Mouse (Mus musculus): ENCODE measurements around the gene Tcfl5.
A peak's percentile ranks its signal among the peaks of the same experiment; 100 is the strongest.

Tcfl5 gene

DNA sequence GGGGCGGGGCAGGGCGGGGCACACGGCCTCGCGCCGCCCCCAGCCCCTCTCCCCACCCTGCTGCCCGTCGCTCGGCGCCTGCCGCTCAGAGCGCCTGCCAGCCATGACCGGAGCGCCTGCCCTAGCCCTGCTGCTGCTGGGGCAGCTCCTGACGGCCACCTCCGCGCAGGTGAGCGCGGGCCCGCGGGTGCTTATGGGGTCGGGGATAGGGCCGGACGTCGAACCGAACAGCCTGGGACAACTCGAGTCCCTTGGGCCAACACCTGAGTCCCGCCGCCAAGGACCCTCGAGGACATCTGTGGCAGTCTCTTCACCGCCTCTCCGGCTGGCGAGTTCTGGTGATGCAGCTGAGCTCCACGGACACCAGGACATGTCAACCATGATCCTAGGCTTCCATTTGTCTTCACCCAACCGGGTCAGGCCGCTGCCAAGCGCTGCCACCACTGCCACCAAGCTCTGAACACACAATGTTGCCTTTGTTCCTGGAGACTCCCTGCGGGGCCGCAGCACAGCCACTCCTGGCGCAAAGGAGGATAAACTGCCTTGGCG, 44.3 kb downstream of the Tcfl5 start:
- no peak for DNase-seq (ENCODE audit: low spot score in 2 of 2)

DNA sequence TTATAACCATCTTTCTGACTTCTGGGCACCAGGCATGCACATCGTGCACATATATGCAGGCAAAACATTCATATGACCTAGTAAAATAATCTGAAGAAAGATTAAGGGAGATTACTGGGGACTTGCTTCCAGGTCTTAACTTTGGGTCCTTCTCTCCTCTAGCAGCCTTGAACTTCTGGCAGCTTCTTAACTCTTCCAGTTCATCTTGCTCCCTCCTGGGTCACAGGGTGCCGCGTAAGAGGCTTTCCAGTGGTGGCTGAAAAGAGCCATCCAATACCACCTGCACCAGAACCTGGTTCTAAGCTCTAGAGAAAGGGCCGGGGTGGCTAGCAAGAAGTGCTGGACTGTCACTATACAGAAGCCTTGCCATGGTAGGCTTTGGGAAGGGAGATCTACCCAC, 45.0 kb downstream of the Tcfl5 start, which contains the start of gene Col9a3:
Gene Col9a3 (plus strand): TSS at position 301 of the 400 bp plus-strand sequence.
- no peak for DNase-seq (ENCODE audit: low spot score in 2 of 2)

DNA sequence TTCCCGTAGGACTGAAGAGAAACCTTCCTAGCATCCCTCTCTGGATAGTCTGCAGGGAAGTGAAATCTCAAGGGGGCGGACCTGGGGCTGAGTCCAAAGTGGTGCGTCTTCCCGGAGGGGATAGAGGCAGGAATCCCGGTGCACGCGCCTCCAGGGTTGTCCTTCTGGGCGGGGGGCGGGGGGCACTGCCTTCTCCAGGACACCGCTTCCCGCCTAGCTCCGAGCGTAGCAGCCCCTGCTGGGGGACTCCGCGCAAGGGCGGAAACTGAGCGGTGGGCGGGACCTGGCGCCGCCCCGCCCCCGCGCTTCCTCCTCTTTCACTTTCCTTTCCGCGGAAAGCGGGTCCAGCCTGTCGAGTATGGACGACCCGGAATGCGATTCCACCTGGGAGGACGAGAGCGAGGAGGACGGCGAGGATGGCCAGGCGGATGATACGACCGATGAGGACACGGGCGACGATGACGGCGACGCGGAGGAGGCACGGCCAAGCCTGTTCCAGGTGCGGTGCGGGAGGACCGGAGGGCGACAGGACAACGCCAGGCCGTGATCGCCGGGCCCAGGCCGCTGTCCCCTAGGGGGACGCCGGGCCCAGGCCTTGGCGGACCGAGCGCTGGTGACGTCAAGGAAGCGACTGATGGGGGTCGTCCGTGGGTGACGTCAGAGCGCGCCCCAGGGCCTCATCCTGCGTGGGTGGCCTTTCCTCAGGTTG, 53.2 kb downstream of the Tcfl5 start, which contains the start of gene Ogfr:
Gene Ogfr (plus strand): TSS at position 123 of the 709 bp plus-strand sequence.
- peak; percentile 76 to 80 for DNase-seq (ENCODE audit: low spot score in 2 of 2)

- peak in 1 of 2 experiments; percentile 38 for DNase-seq (ENCODE audit: low spot score in 2 of 2)
Measured at GRCm38 (mm10) chr2:180588736-180589122, 53.8 kb downstream of the Tcfl5 start.

- peak; percentile 27 to 38 for DNase-seq (ENCODE audit: low spot score in 2 of 2)
Measured at GRCm38 (mm10) chr2:180583154-180583507, 59.4 kb downstream of the Tcfl5 start.

- peak; percentile 96 to 98 for DNase-seq (ENCODE audit: low spot score in 2 of 2)
Measured at GRCm38 (mm10) chr2:180582481-180583153, 59.9 kb downstream of the Tcfl5 start.

- no peak for DNase-seq (ENCODE audit: low spot score in 2 of 2)
Measured at GRCm38 (mm10) chr2:180581002-180581401, 61.5 kb downstream of the Tcfl5 start, which contains the start of gene Mrgbp. Mrgbp (plus strand) TSS chr2:180581304.

DNA sequence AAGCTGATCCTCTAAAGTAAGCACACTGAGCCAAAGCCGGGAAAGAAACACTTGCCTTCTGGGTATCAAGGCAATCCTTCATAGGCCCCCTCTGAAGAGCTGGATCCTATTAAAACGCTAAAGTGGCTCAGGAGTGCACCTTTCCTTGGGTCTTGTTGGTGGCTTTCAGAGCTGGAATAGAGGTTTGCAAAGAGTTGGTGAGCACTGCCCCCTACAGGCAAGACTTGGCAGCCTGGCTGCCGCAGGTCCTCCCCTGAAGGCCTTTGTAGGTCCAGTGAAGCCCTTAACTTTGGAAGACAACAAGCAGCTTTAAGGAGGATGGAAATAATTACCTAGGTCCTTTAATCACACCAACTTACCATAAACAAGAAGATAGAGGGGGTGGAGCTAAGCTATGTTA, 63.8 kb downstream of the Tcfl5 start:
- peak; percentile 40 to 67 for DNase-seq (ENCODE audit: low spot score in 2 of 2)

DNA sequence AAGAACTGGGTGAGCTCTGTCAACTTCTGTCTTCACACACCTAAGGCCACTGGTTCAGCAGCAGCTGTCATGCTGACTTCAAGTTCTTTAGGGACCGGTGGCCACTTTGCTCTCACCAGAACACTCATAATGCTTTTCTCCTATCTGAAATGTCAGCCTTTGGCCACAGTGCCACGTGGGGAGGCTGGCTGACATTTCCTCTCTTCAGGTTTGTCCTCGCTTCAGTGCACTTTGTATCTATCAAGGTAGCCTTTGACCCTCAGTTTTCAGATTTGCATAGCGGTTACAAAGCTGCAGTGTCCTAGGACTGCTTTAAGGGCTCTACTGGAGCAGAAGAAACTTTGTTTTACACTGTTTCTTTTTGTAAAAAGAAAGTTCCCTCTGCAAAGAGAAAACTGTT, 66.0 kb downstream of the Tcfl5 start:
- no peak for DNase-seq (ENCODE audit: low spot score in 2 of 2)
